Mouse (Mus musculus) cerebellum, postnatal 4 days (tissue): Measurements from ENCODE around the gene Unc13a.
A peak's percentile ranks its signal among the peaks of the same experiment; 100 is the strongest.

Source experiments
- DNase-seq, 2 experiments: peaks; one replicate each; pipeline ENCODE4 v3.0.0; 2022; ENCODE audit warnings: low spot score in 2 of 2, mixed read lengths in 1 of 2

Gene Unc13a

DNA sequence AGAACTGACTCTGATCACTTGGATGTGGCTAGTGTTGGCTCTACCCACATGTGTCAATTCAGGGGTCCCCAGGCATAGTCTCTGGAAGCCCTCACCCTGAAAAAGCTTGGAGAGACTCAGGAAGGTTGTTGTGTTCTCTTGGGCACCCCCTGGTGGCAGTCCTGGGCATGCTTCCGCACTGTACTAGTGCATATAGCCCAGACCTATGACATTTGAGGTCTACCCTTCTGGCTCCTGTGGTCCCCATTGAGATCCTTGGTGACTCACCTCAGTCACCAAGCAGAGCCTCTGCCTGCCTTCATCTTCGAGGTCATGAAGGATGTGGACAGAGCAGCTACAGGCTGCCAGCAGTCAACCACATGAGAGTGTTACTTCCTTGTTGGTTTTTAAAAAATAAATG is 84.7 kb downstream of the Unc13a start:
- peak in 1 of 2 experiments; percentile 59 for DNase-seq

DNA sequence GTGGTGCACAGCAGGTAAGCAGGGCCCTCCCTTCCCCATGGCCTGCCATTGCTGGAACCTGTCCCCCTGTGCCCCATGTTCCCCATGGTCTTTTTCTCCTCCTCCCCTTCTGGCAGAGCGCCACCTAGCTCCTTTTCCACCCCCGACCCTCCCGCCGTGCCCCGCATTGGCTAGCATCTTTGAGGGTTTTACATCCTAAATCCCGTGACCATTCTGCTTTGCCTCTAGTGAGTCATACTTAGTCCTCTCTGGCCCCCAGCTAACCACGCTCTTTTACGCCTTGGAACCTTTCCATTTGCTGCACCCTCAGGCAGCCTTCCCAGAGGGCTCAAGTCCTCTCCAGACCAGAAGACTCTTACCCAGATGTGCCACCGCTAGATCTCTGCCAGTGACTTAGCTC is 91.4 kb downstream of the Unc13a start:
- DNase-seq, result no peak

DNA sequence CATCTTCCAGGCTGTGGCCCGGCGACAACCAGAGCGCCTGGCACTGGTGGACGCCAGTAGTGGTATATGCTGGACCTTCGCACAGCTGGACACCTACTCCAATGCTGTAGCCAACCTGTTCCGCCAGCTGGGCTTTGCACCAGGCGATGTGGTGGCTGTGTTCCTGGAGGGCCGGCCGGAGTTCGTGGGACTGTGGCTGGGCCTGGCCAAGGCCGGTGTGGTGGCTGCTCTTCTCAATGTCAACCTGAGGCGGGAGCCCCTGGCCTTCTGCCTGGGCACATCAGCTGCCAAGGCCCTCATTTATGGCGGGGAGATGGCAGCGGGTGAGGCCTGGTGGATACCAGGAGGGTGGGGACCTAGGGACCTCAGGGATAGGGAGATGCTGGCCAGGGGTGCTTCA is 92.1 kb downstream of the Unc13a start:
- DNase-seq, result no peak

DNA sequence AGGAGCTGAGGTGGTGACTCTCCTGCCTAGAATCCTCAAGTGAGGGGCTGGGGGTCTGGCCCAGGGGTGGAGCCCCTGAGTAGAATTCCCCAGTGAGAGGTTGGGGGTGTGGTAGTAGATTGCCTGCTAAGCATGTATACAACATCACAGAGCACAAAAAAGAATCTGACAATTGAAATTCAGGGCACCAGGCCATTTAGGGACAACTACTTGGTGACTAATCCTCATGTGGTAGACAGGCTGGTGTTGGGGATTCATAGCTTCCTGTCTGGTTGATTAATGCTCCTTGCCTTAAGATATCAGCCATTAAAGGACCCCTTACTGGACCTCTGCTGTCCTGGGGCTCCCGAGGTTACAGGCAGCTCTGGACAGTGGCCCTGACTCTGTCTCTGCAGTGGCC is 92.5 kb downstream of the Unc13a start:
- no peak for DNase-seq

DNA sequence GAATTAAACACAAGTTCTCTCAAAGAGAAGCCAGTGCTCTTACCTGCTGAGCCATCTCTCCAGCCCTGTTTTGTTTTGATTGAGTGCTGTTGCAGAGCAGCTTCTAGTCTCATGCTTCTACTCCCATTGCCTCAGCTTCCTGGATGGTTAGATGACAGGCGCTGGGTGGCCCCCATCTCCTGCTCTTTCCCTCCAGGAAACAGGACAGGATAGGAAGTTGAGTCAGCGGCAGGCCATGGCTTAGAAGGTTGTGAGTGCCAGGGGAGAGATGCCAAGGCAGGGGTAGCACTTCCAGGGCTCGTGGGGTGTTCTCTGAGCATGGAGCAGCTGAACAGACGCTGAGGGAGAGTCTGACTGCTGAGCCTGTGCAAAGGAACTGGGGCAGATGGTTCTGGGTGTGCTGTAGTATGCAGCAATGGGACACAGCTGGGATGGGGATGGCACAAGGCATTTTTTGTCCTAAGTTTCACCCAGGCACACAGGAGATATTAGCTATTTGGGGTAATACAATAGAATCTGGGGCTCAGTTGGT is 93.6 kb downstream of the Unc13a start:
- DNase-seq, result no peak

DNA sequence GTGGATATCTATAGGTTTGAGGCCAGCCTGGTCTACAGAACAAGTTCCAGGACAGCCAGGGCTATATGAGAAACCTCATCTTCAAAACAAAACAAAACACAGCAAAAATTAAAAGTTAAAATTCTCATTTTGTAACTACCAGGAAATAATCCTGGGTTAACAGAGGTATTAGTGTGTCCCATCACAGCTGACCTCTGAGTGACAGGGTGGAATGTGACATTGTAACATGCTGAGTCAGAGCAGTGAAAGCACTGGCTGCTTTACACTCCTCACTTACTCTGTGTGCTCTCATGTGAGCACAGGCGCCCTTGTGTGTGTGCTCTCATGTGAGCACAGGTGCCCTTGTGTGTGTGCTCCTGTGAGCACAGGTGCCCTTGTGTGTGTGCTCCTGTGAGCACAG is 96.5 kb downstream of the Unc13a start:
- no peak for DNase-seq

DNA sequence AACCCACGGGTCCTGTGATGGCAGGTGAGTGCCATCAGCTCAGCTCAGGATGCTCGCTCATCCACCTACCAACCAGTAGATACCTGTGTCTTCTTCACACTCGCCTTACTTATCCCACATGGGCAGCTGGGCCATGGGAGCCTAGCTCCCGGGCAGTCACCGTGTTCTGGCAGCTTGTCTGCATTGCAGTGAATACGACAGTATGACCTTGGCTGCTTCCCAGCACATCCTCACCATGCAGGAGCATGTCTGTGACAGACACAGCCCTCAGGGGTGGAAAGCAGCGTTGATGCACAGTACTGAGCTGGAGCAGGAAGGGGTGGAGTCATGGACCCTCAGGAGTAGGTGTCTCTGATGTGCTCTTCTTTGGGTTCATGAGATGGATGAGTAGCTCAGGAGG is 97.1 kb downstream of the Unc13a start:
- no peak for DNase-seq
